ENCODE assay signal across 23 mouse cellular contexts in the genomic region with DNA sequence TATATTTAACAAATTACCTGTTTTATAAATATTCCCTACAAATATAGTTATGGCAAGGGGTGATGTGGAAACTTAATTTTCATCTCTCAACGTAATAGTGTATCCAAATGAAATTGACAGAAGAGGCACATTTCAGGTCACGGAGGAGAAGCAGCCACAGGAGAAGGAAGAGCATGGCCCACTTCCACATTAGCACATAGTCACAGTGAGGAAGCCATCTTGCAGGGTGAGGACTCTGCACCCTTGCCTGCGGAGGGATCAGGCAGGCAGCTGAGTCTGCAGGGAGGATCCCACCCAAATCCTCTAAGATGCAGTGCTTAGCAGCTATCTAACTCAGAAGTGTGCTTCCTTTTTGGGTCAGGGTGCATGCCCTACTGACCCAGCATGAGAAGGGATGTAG. TPM values are rescaled to one million over a fixed set of nuclear protein-coding genes. Genes with fewer than 3 reads are reported as not detected.
A peak's percentile ranks its signal among the peaks of the same experiment; 100 is the strongest.
DNase-seq lines count a peak whose midpoint lies in the region; ATAC-seq lines count a peak whose summit lies in the region.
"Had no signal": no experiment of that assay in that cellular context is flagged by ENCODE, and none has a peak within 500 bp of the region (broad histone marks: within the 10 kb centered on the region; RNA-seq: fewer than 3 reads in every experiment).

No protein-coding gene starts in this region.

- no peaks in the 10 kb centered on the region for H3K36me3 ChIP-seq in megakaryocyte, embryonic 14.5 days (replicated peaks; ENCODE audit: low read length)
- H3K36me3 ChIP-seq: G1E had no signal

- peaks cover 2% of the 10 kb centered on the region for H3K27me3 ChIP-seq in megakaryocyte, embryonic 14.5 days (replicated peaks)
- H3K27me3 ChIP-seq: CH12.LX, Patski had no signal

- no peak for DNase-seq in adipocyte (ENCODE audit: low spot score)
- no peak for DNase-seq in adrenal gland, postnatal 10 days
- DNase-seq in left cerebral cortex, adult 8-10 months (ENCODE audit: low spot score in 2 of 2) = no peak
- DNase-seq in layer of hippocampus, postnatal 14 days (ENCODE audit: low spot score in 2 of 2) = no peak
- DNase-seq: adrenal gland, adult 2 months; adrenal gland, adult 8-10 months; adrenal gland, postnatal 14 days; adrenal gland, postnatal 25 days; adrenal gland, postnatal 36 days; B cell, adult 2 months; cerebellum, adult 11 months; cerebellum, adult 11-12 months; cerebellum, adult 18-20 months; cerebellum, adult 2 months had no signal

- peak overlapping the region; percentile 18 for H3K4me3 ChIP-seq in megakaryocyte, embryonic 14.5 days (replicated peaks)

- H3K4me1 ChIP-seq in megakaryocyte, embryonic 14.5 days = peaks cover 3% of the 10 kb centered on the region; the same call in 1 of the 2 replicates

- peaks cover 8% of the 10 kb centered on the region; the same call in 1 of the 2 replicates for H3K9me3 ChIP-seq in megakaryocyte, embryonic 14.5 days

- peak; percentile 61 for ATAC-seq in granulocyte monocyte progenitor cell, adult 5-6 weeks (replicated peaks; ENCODE audit: poor library complexity, severe bottlenecking)
- ATAC-seq in megakaryocyte, adult 5-6 weeks (ENCODE audit: poor library complexity, severe bottlenecking) = peak; percentile 57; the same call in 1 of the 2 replicates
- peak; percentile 44; the same call in 1 of the 2 replicates for ATAC-seq in monocyte, adult 5-6 weeks (replicated peaks; ENCODE audit: insufficient number of reproducible peaks, low FRiP score, low TSS enrichment, poor library complexity, severe bottlenecking)
- ATAC-seq: activated CD4-positive, CD25-positive, alpha-beta regulatory T cell, adult 4 months; CD4-positive, CD25-positive, alpha-beta regulatory T cell, adult 4 months; Patski had no signal

RNA-seq across cellular contexts. Expression of gene Notch2, which starts 27.6 kb away (rescaled TPM):
- total RNA-seq in granulocyte monocyte progenitor cell, adult 5-6 weeks (2014; fragmentation: Nextera tagmentation) = 27.9 TPM in 2 replicates
- 23.1 and 31.3 TPM in 2 replicates for total RNA-seq in granulocyte monocyte progenitor cell, adult 5-6 weeks (2017)
- 92.1 and 97.4 TPM in 2 replicates for total RNA-seq in megakaryocyte, adult 5-6 weeks (2015)
- 81.7 and 104 TPM in 2 replicates for total RNA-seq in megakaryocyte, adult 5-6 weeks (2017)
- polyA plus RNA-seq in megakaryocyte, embryonic 14.5 days (2012; ENCODE audit: insufficient read depth, low replicate concordance) = 0.45 and 1.9 TPM in 2 replicates
- total RNA-seq in monocyte, adult 5-6 weeks (2017) = 127 to 158 TPM (median 135 TPM) in 3 replicates
- total RNA-seq in adrenal gland, postnatal 10 days (2021) = 10 to 100 TPM; 37.0 to 48.5 TPM
- 10 to 100 TPM; 16.3 to 17.9 (median 17.1) TPM for total RNA-seq in left cerebral cortex, adult 8-10 months (2022)
- total RNA-seq in layer of hippocampus, postnatal 14 days (2021) = 10 to 100 TPM; 27.4 to 31.3 TPM
- polyA plus RNA-seq: G1E had no signal
